Mouse (Mus musculus) neural tube, postnatal 0 days (tissue): Measurements from ENCODE around the gene Atoh1. TPM values are rescaled to one million over a fixed set of nuclear protein-coding genes. Genes with fewer than 3 reads are reported as not detected.

Experiments used
- polyA plus RNA-seq: library from polyadenylated mRNA; unstranded; fragments of >200 nt; fragmentation: Nextera tagmentation; extraction: Ambion mirVana; gene quantifications from 2 replicates; pipeline ENCODE4 v1.2.1, GENCODE M21; 2015

Gene Atoh1
- not detected in 2 replicates for polyA plus RNA-seq

GRCm38 (mm10) chr6:64728499-64729198 is at the start of gene Atoh1:
Gene Atoh1, plus strand, starts transcription at chr6:64729125.

